Mouse (Mus musculus) myocyte (in vitro differentiated cells): ENCODE data around the gene Usp37.

Experiments
- POLR2A ChIP-seq: IDR thresholded peaks from one replicate; pipeline ENCODE4 v1.6.1; 2011; ENCODE audit warnings: low read depth, mild to moderate bottlenecking, control low read depth, moderate library complexity; ENCODE audit not compliant: insufficient read length
- USF1 ChIP-seq: IDR thresholded peaks from one replicate; pipeline ENCODE4 v1.6.1; 2011; ENCODE audit warnings: low read depth, mild to moderate bottlenecking, control low read depth, moderate library complexity

DNA sequence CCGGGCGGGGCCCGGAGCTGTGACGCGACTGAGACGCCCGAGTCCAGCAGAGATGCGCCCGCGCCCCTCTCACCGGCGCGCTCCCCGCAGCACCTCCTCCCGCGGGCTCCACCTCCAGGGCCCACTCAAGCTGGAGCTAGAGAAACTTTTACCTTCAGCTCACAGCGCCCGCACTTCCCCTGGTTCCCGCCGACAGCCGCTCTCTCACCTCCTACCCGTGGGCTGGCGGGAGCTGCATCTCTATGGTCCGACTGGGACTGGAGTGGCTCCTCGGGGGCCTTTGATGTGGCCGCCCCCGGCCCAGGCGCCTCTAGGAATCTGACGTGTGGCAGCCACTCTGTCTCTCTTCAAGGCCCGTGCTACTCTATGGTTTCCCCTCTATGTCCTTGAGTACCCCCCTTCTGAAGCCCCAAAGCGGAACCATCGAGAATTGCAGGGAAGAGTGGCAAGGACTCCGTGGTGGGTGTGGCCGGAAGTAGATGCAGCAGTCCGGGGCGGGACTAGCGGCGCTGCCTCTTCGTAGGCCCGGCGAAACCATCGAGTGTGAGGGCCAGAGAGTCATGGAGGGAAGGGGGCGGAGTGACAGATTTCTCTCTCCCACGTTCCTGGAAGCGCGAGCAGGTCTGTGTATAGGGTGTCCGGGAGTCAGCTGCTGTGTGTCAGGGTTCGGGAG is 43.8 kb upstream of the Usp37 start, which contains the start of the genes Zfp142 and Bcs1l:
- TF ChIP-seq USF1 (no peak), POLR2A (peak; percentile 51)
